Mouse (Mus musculus) neural tube, embryonic 15.5 days (tissue): Measurements from ENCODE around the gene Fsd2. TPM values are rescaled to one million over a fixed set of nuclear protein-coding genes. Genes with fewer than 3 reads are reported as not detected.

ENCODE experiments used
- ATAC-seq: fragments of 200-750 bp; cut with Nextera tagmentation; 2 replicates; pipeline ENCODE4 v1.8.0; 2017; ENCODE audit warnings: mild to moderate bottlenecking, moderate TSS enrichment, moderate library complexity; ENCODE audit not compliant: low FRiP score
- H3K27ac ChIP-seq: fragments of 300-500 bp; sonication (generic); replicated peaks from 2 replicates; pipeline ENCODE4 v1.5.1; 2015; ENCODE audit warnings: mild to moderate bottlenecking, inconsistent platforms
- H3K27me3 ChIP-seq: fragments of 300-500 bp; sonication (generic); replicated peaks from 2 replicates; pipeline ENCODE4 v1.6.1; 2015; ENCODE audit warnings: inconsistent platforms
- H3K36me3 ChIP-seq: fragments of 300-500 bp; sonication (generic); 2 replicates; pipeline ENCODE4 v1.6.1; 2015; ENCODE audit warnings: inconsistent platforms
- H3K4me1 ChIP-seq: fragments of 300-500 bp; sonication (generic); 2 replicates; pipeline ENCODE4 v1.6.1; 2015; ENCODE audit warnings: inconsistent platforms
- H3K4me2 ChIP-seq: fragments of 300-500 bp; sonication (generic); 2 replicates; pipeline ENCODE4 v1.6.1; 2015; ENCODE audit warnings: inconsistent platforms, mild to moderate bottlenecking, moderate library complexity
- H3K4me3 ChIP-seq: fragments of 300-500 bp; sonication (generic); replicated peaks from 2 replicates; pipeline ENCODE4 v1.5.1; 2015; ENCODE audit warnings: mild to moderate bottlenecking, inconsistent platforms
- H3K9ac ChIP-seq: fragments of 300-500 bp; sonication (generic); replicated peaks from 2 replicates; pipeline ENCODE4 v1.6.1; 2015; ENCODE audit warnings: mild to moderate bottlenecking, inconsistent platforms
- H3K9me3 ChIP-seq: fragments of 300-500 bp; sonication (generic); replicated peaks from 2 replicates; pipeline ENCODE4 v1.6.1; 2016; ENCODE audit warnings: inconsistent platforms
- WGBS: fragments of 180-500 bp; shearing (Covaris S2); methylation state at CpG from one replicate; pipeline ENCODE4 v1.1.7; 2015; ENCODE audit warnings: mixed read lengths; 5-methylcytosine and 5-hydroxymethylcytosine counted together
- polyA plus RNA-seq: library from polyadenylated mRNA; unstranded; fragments of >200 nt; fragmentation: Nextera tagmentation; extraction: Ambion mirVana; gene quantifications from 2 replicates; pipeline ENCODE4 v1.2.1, GENCODE M21; 2015

Gene Fsd2
- polyA plus RNA-seq = 0.28 and 0.31 TPM in 2 replicates

GRCm38 (mm10) chr7:81566892-81567291 is at the start of gene Fsd2:
Fsd2 (minus strand) TSS chr7:81566944.
- no peak for ATAC-seq
- no peak within 1 kb of the TSS for H3K27ac ChIP-seq
- H3K27me3 ChIP-seq = no peaks in the 10 kb centered on the region
- peaks cover 4% of the 10 kb centered on the region for H3K4me1 ChIP-seq
- WGBS = 74% methylated on average over 9 of the region's 9 CpGs
- H3K9ac ChIP-seq = no peak within 1 kb of the TSS
- H3K9me3 ChIP-seq = no peaks in the 10 kb centered on the region
- no peak within 1 kb of the TSS for H3K4me3 ChIP-seq
- H3K36me3 ChIP-seq = no peaks in the 10 kb centered on the region
- H3K4me2 ChIP-seq = no peak within 1 kb of the TSS

GRCm38 (mm10) chr7:81615031-81615430 is 48.3 kb upstream of the Fsd2 start:
- Histone ChIP-seq H3K36me3 (0 out of 2 replicates have a peak, but pooled peaks cover 7% of the 10 kb centered on the region), H3K4me1 (no peaks in the 10 kb centered on the region), H3K4me3 (no peak overlapping the region), H3K27ac (no peak overlapping the region), H3K27me3 (no peaks in the 10 kb centered on the region), H3K9ac (no peak overlapping the region), H3K4me2 (no peak overlapping the region), H3K9me3 (no peaks in the 10 kb centered on the region)
- WGBS = 65% methylated on average over 9 of the region's 9 CpGs
- ATAC-seq = no peak

- no peak overlapping the region for H3K27ac ChIP-seq
- H3K4me2 ChIP-seq = no peak overlapping the region
- peaks cover 9% of the 10 kb centered on the region; the same call in 1 of the 2 replicates for H3K36me3 ChIP-seq
- no peaks in the 10 kb centered on the region for H3K9me3 ChIP-seq
- ATAC-seq = no peak
- no peak overlapping the region for H3K9ac ChIP-seq
- H3K4me3 ChIP-seq = no peak overlapping the region
- H3K4me1 ChIP-seq = no peaks in the 10 kb centered on the region
- 88% methylated on average over 13 of the region's 13 CpGs for WGBS
- H3K27me3 ChIP-seq = no peaks in the 10 kb centered on the region
Observed at GRCm38 (mm10) chr7:81612856-81613635, 46.3 kb upstream of the Fsd2 start.

GRCm38 (mm10) chr7:81610125-81610524 is 43.4 kb upstream of the Fsd2 start:
- ATAC-seq = no peak
- H3K4me1 ChIP-seq = no peaks in the 10 kb centered on the region
- H3K9ac ChIP-seq = no peak overlapping the region
- WGBS = 66% methylated on average over 18 of the region's 18 CpGs
- H3K27ac ChIP-seq = no peak overlapping the region
- no peaks in the 10 kb centered on the region for H3K27me3 ChIP-seq
- peaks cover 9% of the 10 kb centered on the region; the same call in 1 of the 2 replicates for H3K36me3 ChIP-seq
- no peaks in the 10 kb centered on the region for H3K9me3 ChIP-seq
- no peak overlapping the region for H3K4me2 ChIP-seq
- H3K4me3 ChIP-seq = no peak overlapping the region

GRCm38 (mm10) chr7:81606452-81606851 is 39.7 kb upstream of the Fsd2 start:
- Histone ChIP-seq H3K27me3 (no peaks in the 10 kb centered on the region), H3K9ac (no peak overlapping the region), H3K27ac (no peak overlapping the region), H3K4me1 (no peaks in the 10 kb centered on the region), H3K4me2 (no peak overlapping the region), H3K36me3 (peaks cover 6% of the 10 kb centered on the region; the same call in 1 of the 2 replicates), H3K9me3 (no peaks in the 10 kb centered on the region), H3K4me3 (no peak overlapping the region)
- WGBS = 58% methylated on average over 5 of the region's 5 CpGs
- ATAC-seq = no peak

- H3K4me2 ChIP-seq = no peak overlapping the region
- peaks cover 6% of the 10 kb centered on the region; the same call in 1 of the 2 replicates for H3K36me3 ChIP-seq
- no peak for ATAC-seq
- H3K4me1 ChIP-seq = no peaks in the 10 kb centered on the region
- H3K27ac ChIP-seq = no peak overlapping the region
- no peak overlapping the region for H3K4me3 ChIP-seq
- WGBS = 82% methylated on average over 4 of the region's 4 CpGs
- H3K27me3 ChIP-seq = no peaks in the 10 kb centered on the region
- H3K9ac ChIP-seq = no peak overlapping the region
- H3K9me3 ChIP-seq = no peaks in the 10 kb centered on the region
Observed at GRCm38 (mm10) chr7:81605489-81605888, 38.7 kb upstream of the Fsd2 start.

- 76% methylated on average over 5 of the region's 5 CpGs for WGBS
- no peaks in the 10 kb centered on the region for H3K4me1 ChIP-seq
Observed at GRCm38 (mm10) chr7:81604991-81605390, 38.2 kb upstream of the Fsd2 start.

GRCm38 (mm10) chr7:81599379-81600280 is 32.9 kb upstream of the Fsd2 start:
- peaks cover 43% of the 10 kb centered on the region for H3K36me3 ChIP-seq
- no peaks in the 10 kb centered on the region for H3K9me3 ChIP-seq
- H3K4me1 ChIP-seq = no peaks in the 10 kb centered on the region
- no peak for ATAC-seq
- H3K27ac ChIP-seq = no peak overlapping the region
- no peak overlapping the region for H3K4me3 ChIP-seq
- no peaks in the 10 kb centered on the region for H3K27me3 ChIP-seq
- 76% methylated on average over 8 of the region's 8 CpGs for WGBS
- no peak overlapping the region for H3K4me2 ChIP-seq
- no peak overlapping the region for H3K9ac ChIP-seq

More at GRCm38 (mm10) chr7:81604991-81605390, 38.2 kb upstream of the Fsd2 start:
- Histone ChIP-seq H3K4me3 (no peak overlapping the region), H3K27ac (no peak overlapping the region), H3K9ac (no peak overlapping the region), H3K4me2 (no peak overlapping the region), H3K27me3 (no peaks in the 10 kb centered on the region), H3K36me3 (peaks cover 1% of the 10 kb centered on the region; the same call in 1 of the 2 replicates), H3K9me3 (no peaks in the 10 kb centered on the region)
- no peak for ATAC-seq

- ATAC-seq = no peak
- H3K27ac ChIP-seq = no peak overlapping the region
- H3K4me2 ChIP-seq = no peak overlapping the region
- no peak overlapping the region for H3K4me3 ChIP-seq
- no peaks in the 10 kb centered on the region for H3K4me1 ChIP-seq
- H3K9ac ChIP-seq = no peak overlapping the region
- H3K9me3 ChIP-seq = no peaks in the 10 kb centered on the region
- 100% methylated on average over 1 of the region's 1 CpGs for WGBS
- no peaks in the 10 kb centered on the region for H3K27me3 ChIP-seq
- H3K36me3 ChIP-seq = peaks cover 59% of the 10 kb centered on the region
Observed at GRCm38 (mm10) chr7:81597660-81598059, 30.9 kb upstream of the Fsd2 start.

- H3K4me1 ChIP-seq = no peaks in the 10 kb centered on the region
- 89% methylated on average over 6 of the region's 6 CpGs for WGBS
- no peak for ATAC-seq
- H3K27me3 ChIP-seq = no peaks in the 10 kb centered on the region
- peaks cover 74% of the 10 kb centered on the region for H3K36me3 ChIP-seq
- H3K27ac ChIP-seq = no peak overlapping the region
- no peak overlapping the region for H3K4me3 ChIP-seq
- H3K4me2 ChIP-seq = no peak overlapping the region
- H3K9me3 ChIP-seq = no peaks in the 10 kb centered on the region
- no peak overlapping the region for H3K9ac ChIP-seq
Observed at GRCm38 (mm10) chr7:81596086-81596485, 29.3 kb upstream of the Fsd2 start.

- Histone ChIP-seq H3K9ac (no peak overlapping the region), H3K9me3 (no peaks in the 10 kb centered on the region), H3K27me3 (no peaks in the 10 kb centered on the region), H3K4me2 (no peak overlapping the region), H3K36me3 (peaks cover 83% of the 10 kb centered on the region), H3K27ac (no peak overlapping the region), H3K4me1 (no peaks in the 10 kb centered on the region), H3K4me3 (no peak overlapping the region)
- 91% methylated on average over 5 of the region's 5 CpGs for WGBS
- no peak for ATAC-seq
Observed at GRCm38 (mm10) chr7:81595056-81595455, 28.3 kb upstream of the Fsd2 start.
